Mouse (Mus musculus): Measurements from ENCODE around the gene Morc4. TPM values are rescaled to one million over a fixed set of nuclear protein-coding genes. Genes with fewer than 3 reads are reported as not detected.

Morc4 gene
- 15.1 and 15.6 TPM in 2 replicates for total RNA-seq (2014; fragmentation: Nextera tagmentation)
- 4.3 and 6.7 TPM in 2 replicates for total RNA-seq (2017)
- 22.8 and 26.4 TPM in 2 replicates for polyA plus RNA-seq (2012)

- DNase-seq (ENCODE audit: low spot score) (peak; percentile 31), ATAC-seq (ENCODE audit: extremely low read depth, insufficient number of reproducible peaks, low FRiP score, poor library complexity, severe bottlenecking) (peak; percentile 81; the same call in 1 of the 2 replicates)
- Histone ChIP-seq H3K4me3 (ENCODE audit: low read depth, low read length) (peak within 1 kb of the TSS; percentile 77), H3K27me3 (ENCODE audit: insufficient read depth, low read length) (no peaks in the 10 kb centered on the region), H3K4me1 (ENCODE audit: insufficient read depth, low read depth, low read length) (peaks cover 20% of the 10 kb centered on the region), H3K9me3 (replicated peaks) (no peaks in the 10 kb centered on the region), H3K36me3 (replicated peaks) (peaks cover 6% of the 10 kb centered on the region)
- TF ChIP-seq TAL1 (conservative IDR thresholded peaks at IDR 0.05; ENCODE audit: low read depth, low read length), result no peak
- TF ChIP-seq POLR2AphosphoS5 (IDR thresholded peaks at IDR 0.05; ENCODE audit: insufficient replicate concordance, low read depth, low read length), result no peak
- TF ChIP-seq CTCF (IDR thresholded peaks at IDR 0.05; ENCODE audit: low read depth, low read length), result no peak
These were observed at the start of gene Morc4 for GRCm38 (mm10) chrX:139870938-139871791. Gene Morc4, minus strand, starts transcription at chrX:139871677.

GRCm38 (mm10) chrX:139920572-139920971 is 49.1 kb upstream of the Morc4 start:
- DNase-seq (ENCODE audit: low spot score), result no peak
- no peaks in the 10 kb centered on the region for H3K4me1 ChIP-seq (ENCODE audit: insufficient read depth, low read depth, low read length)
- no peaks in the 10 kb centered on the region for H3K9me3 ChIP-seq (replicated peaks)
- ATAC-seq (ENCODE audit: extremely low read depth, insufficient number of reproducible peaks, low FRiP score, poor library complexity, severe bottlenecking), result no peak
- H3K4me3 ChIP-seq (ENCODE audit: low read depth, low read length), result no peak overlapping the region
- no peaks in the 10 kb centered on the region for H3K27me3 ChIP-seq (ENCODE audit: insufficient read depth, low read length)
- TF ChIP-seq POLR2AphosphoS5 (IDR thresholded peaks at IDR 0.05; ENCODE audit: insufficient replicate concordance, low read depth, low read length) (no peak), GATA2 (IDR thresholded peaks at IDR 0.05; ENCODE audit: borderline replicate concordance, low read depth, low read length) (no peak), TAL1 (conservative IDR thresholded peaks at IDR 0.05; ENCODE audit: low read depth, low read length) (no peak)
- H3K36me3 ChIP-seq (replicated peaks), result no peaks in the 10 kb centered on the region

- DNase-seq (ENCODE audit: low spot score), result peak; percentile 1
- Histone ChIP-seq H3K36me3 (replicated peaks) (no peaks in the 10 kb centered on the region), H3K9me3 (replicated peaks) (no peaks in the 10 kb centered on the region), H3K4me1 (ENCODE audit: insufficient read depth, low read depth, low read length) (peaks cover 10% of the 10 kb centered on the region; the same call in 1 of the 2 replicates), H3K27me3 (ENCODE audit: insufficient read depth, low read length) (no peaks in the 10 kb centered on the region), H3K4me3 (ENCODE audit: low read depth, low read length) (no peak overlapping the region)
- TF ChIP-seq TAL1 (conservative IDR thresholded peaks at IDR 0.05; ENCODE audit: low read depth, low read length) (peak; percentile 51), GATA1 (IDR thresholded peaks at IDR 0.05; ENCODE audit: borderline replicate concordance, low read length) (no peak)
- peak; percentile 84 for ATAC-seq (ENCODE audit: extremely low read depth, insufficient number of reproducible peaks, low FRiP score, poor library complexity, severe bottlenecking)
These were observed 19.9 kb upstream of the Morc4 start for GRCm38 (mm10) chrX:139891387-139891786.

GRCm38 (mm10) chrX:139883221-139883620 is 11.7 kb upstream of the Morc4 start:
- no peaks in the 10 kb centered on the region for H3K36me3 ChIP-seq (replicated peaks)
- no peaks in the 10 kb centered on the region for H3K27me3 ChIP-seq (ENCODE audit: insufficient read depth, low read length)
- H3K4me3 ChIP-seq (ENCODE audit: low read depth, low read length), result no peak overlapping the region
- DNase-seq (ENCODE audit: low spot score) (no peak), ATAC-seq (ENCODE audit: extremely low read depth, insufficient number of reproducible peaks, low FRiP score, poor library complexity, severe bottlenecking) (no peak)
- no peaks in the 10 kb centered on the region for H3K4me1 ChIP-seq (ENCODE audit: insufficient read depth, low read depth, low read length)
- no peaks in the 10 kb centered on the region for H3K9me3 ChIP-seq (replicated peaks)
- TF ChIP-seq POLR2AphosphoS5 (IDR thresholded peaks at IDR 0.05; ENCODE audit: insufficient replicate concordance, low read depth, low read length) (no peak), TAL1 (conservative IDR thresholded peaks at IDR 0.05; ENCODE audit: low read depth, low read length) (no peak), GATA1 (IDR thresholded peaks at IDR 0.05; ENCODE audit: borderline replicate concordance, low read length) (no peak), CTCF (IDR thresholded peaks at IDR 0.05; ENCODE audit: low read depth, low read length) (no peak), GATA2 (IDR thresholded peaks at IDR 0.05; ENCODE audit: borderline replicate concordance, low read depth, low read length) (no peak)

- DNase-seq (ENCODE audit: low spot score), result no peak
These were observed 6.5 kb upstream of the Morc4 start for GRCm38 (mm10) chrX:139877936-139878335.

GRCm38 (mm10) chrX:139877105-139877504 is 5.6 kb upstream of the Morc4 start:
- Histone ChIP-seq H3K4me1 (ENCODE audit: insufficient read depth, low read depth, low read length) (no peaks in the 10 kb centered on the region), H3K36me3 (replicated peaks) (no peaks in the 10 kb centered on the region), H3K9me3 (replicated peaks) (no peaks in the 10 kb centered on the region), H3K4me3 (ENCODE audit: low read depth, low read length) (no peak overlapping the region), H3K27me3 (ENCODE audit: insufficient read depth, low read length) (0 out of 2 replicates have a peak, but pooled peaks cover 3% of the 10 kb centered on the region)
- DNase-seq (ENCODE audit: low spot score) (no peak), ATAC-seq (ENCODE audit: extremely low read depth, insufficient number of reproducible peaks, low FRiP score, poor library complexity, severe bottlenecking) (no peak)
- no peak for TF ChIP-seq GATA2 (IDR thresholded peaks at IDR 0.05; ENCODE audit: borderline replicate concordance, low read depth, low read length)
- TF ChIP-seq CTCF (IDR thresholded peaks at IDR 0.05; ENCODE audit: low read depth, low read length), result no peak
- TF ChIP-seq TAL1 (conservative IDR thresholded peaks at IDR 0.05; ENCODE audit: low read depth, low read length), result no peak
- TF ChIP-seq POLR2AphosphoS5 (IDR thresholded peaks at IDR 0.05; ENCODE audit: insufficient replicate concordance, low read depth, low read length), result no peak

More at GRCm38 (mm10) chrX:139877936-139878335, 6.5 kb upstream of the Morc4 start:
- Histone ChIP-seq H3K4me1 (ENCODE audit: insufficient read depth, low read depth, low read length) (no peaks in the 10 kb centered on the region), H3K4me3 (ENCODE audit: low read depth, low read length) (no peak overlapping the region), H3K27me3 (ENCODE audit: insufficient read depth, low read length) (0 out of 2 replicates have a peak, but pooled peaks cover 3% of the 10 kb centered on the region), H3K36me3 (replicated peaks) (no peaks in the 10 kb centered on the region), H3K9me3 (replicated peaks) (no peaks in the 10 kb centered on the region)
- ATAC-seq (ENCODE audit: extremely low read depth, insufficient number of reproducible peaks, low FRiP score, poor library complexity, severe bottlenecking), result no peak
- TF ChIP-seq POLR2AphosphoS5 (IDR thresholded peaks at IDR 0.05; ENCODE audit: insufficient replicate concordance, low read depth, low read length) (no peak), TAL1 (conservative IDR thresholded peaks at IDR 0.05; ENCODE audit: low read depth, low read length) (no peak), CTCF (IDR thresholded peaks at IDR 0.05; ENCODE audit: low read depth, low read length) (no peak), GATA1 (IDR thresholded peaks at IDR 0.05; ENCODE audit: borderline replicate concordance, low read length) (no peak), GATA2 (IDR thresholded peaks at IDR 0.05; ENCODE audit: borderline replicate concordance, low read depth, low read length) (no peak)
